Mouse (Mus musculus) midbrain, postnatal 0 days (tissue): ENCODE measurements around the gene Farp2. TPM values are rescaled to one million over a fixed set of nuclear protein-coding genes. Genes with fewer than 3 reads are reported as not detected.
"Not testable (repeated sequence)": the region's sequence is repeated elsewhere in the genome, so short reads cannot be mapped to it uniquely, and the experiment has no call there.

Source experiments
- ATAC-seq: fragments of 200-750 bp; cut with Nextera tagmentation; 2 replicates; pipeline ENCODE4 v1.8.0; 2017; ENCODE audit warnings: moderate number of reproducible peaks, mild to moderate bottlenecking, moderate TSS enrichment, moderate library complexity; ENCODE audit not compliant: low FRiP score
- DNase-seq: peaks from one replicate; pipeline ENCODE4 v3.0.0-alpha.2; 2015; ENCODE audit warnings: low spot score
- H3K27ac ChIP-seq: fragments of 300-500 bp; sonication (generic); 2 replicates; pipeline ENCODE4 v1.5.1; 2014; ENCODE audit warnings: low read depth, mild to moderate bottlenecking, low read length, mixed read lengths
- H3K27me3 ChIP-seq: fragments of 300-500 bp; sonication (generic); 2 replicates; pipeline ENCODE4 v1.6.1; 2014; ENCODE audit warnings: low read length, control low read depth, mixed read lengths; ENCODE audit not compliant: insufficient read depth
- H3K36me3 ChIP-seq: fragments of 300-500 bp; sonication (generic); 2 replicates; pipeline ENCODE4 v1.6.1; 2014; ENCODE audit warnings: low read length, control low read depth, mixed read lengths; ENCODE audit not compliant: insufficient read depth
- H3K4me1 ChIP-seq: fragments of 300-500 bp; sonication (generic); 2 replicates; pipeline ENCODE4 v1.6.1; 2014; ENCODE audit warnings: mild to moderate bottlenecking, control low read depth, antibody characterized with exemption, low read length, mixed read lengths; ENCODE audit not compliant: insufficient read depth
- H3K4me2 ChIP-seq: fragments of 300-500 bp; sonication (generic); 2 replicates; pipeline ENCODE4 v1.6.1; 2014; ENCODE audit warnings: low read depth, mild to moderate bottlenecking, low read length, mixed read lengths; ENCODE audit not compliant: poor library complexity, severe bottlenecking
- H3K4me3 ChIP-seq: fragments of 300-500 bp; sonication (generic); 2 replicates; pipeline ENCODE4 v1.5.1; 2014; ENCODE audit warnings: low read depth, mild to moderate bottlenecking, low read length, moderate library complexity
- H3K9ac ChIP-seq: fragments of 300-500 bp; sonication (generic); replicated peaks from 2 replicates; pipeline ENCODE4 v1.6.1; 2014; ENCODE audit warnings: mild to moderate bottlenecking, low read length, moderate library complexity, mixed read lengths; ENCODE audit not compliant: poor library complexity, severe bottlenecking
- H3K9me3 ChIP-seq: fragments of 300-500 bp; sonication (generic); 2 replicates; pipeline ENCODE4 v1.6.1; 2016; ENCODE audit warnings: low read length, control low read depth
- CTCF ChIP-seq: IDR thresholded peaks from 2 replicates; pipeline ENCODE4 v1.5.1; 2016; ENCODE audit warnings: antibody characterized with exemption, mild to moderate bottlenecking
- WGBS: fragments of 180-500 bp; shearing (Covaris S2); extraction: QIAGEN DNeasy Blood & Tissue Kit; methylation state at CpG from one replicate; pipeline ENCODE4 v1.1.7; 2014; 5-methylcytosine and 5-hydroxymethylcytosine counted together
- polyA plus RNA-seq: library from polyadenylated mRNA; unstranded; fragments of >200 nt; fragmentation: Nextera tagmentation; extraction: Ambion mirVana; gene quantifications from 2 replicates; pipeline ENCODE4 v1.2.1, GENCODE M21; 2015
- total RNA-seq: library from RNA; depleted of rRNA; stranded (reverse); fragments of >200 nt; gene quantifications from 2 replicates; pipeline ENCODE4 v1.2.3, GENCODE M21; 2014

Farp2 gene
- total and polyA plus RNA-seq, 2 experiments from 2014 or later: 2.2 to 7.8 TPM

- WGBS: under 1% methylated on average over 70 of the region's 74 CpGs
- DNase-seq: peak; percentile 99
- peak within 1 kb of the TSS; percentile 96 for H3K27ac ChIP-seq
- H3K4me2 ChIP-seq: peak within 1 kb of the TSS; percentile 52
- TF ChIP-seq CTCF: no peak
- H3K9ac ChIP-seq: peak within 1 kb of the TSS; percentile 95
- H3K27me3 ChIP-seq: no peaks in the 10 kb centered on the region
- no peaks in the 10 kb centered on the region for H3K36me3 ChIP-seq
- peaks cover 9% of the 10 kb centered on the region for H3K4me1 ChIP-seq
- ATAC-seq: peak; percentile 96
- no peaks in the 10 kb centered on the region for H3K9me3 ChIP-seq
- peak within 1 kb of the TSS; percentile 94 for H3K4me3 ChIP-seq
Observed at GRCm38 (mm10) chr1:93478586-93479475, 33.0 kb upstream of the Farp2 start, which contains the start of gene Hdlbp. Hdlbp (minus strand) TSS chr1:93478815.

GRCm38 (mm10) chr1:93479476-93480083 lies 32.3 kb upstream of the Farp2 start:
- H3K9me3 ChIP-seq: no peaks in the 10 kb centered on the region
- peak overlapping the region; percentile 96 for H3K27ac ChIP-seq
- H3K36me3 ChIP-seq: no peaks in the 10 kb centered on the region
- H3K4me3 ChIP-seq: peak overlapping the region; percentile 94
- peak overlapping the region; percentile 49 for H3K4me2 ChIP-seq
- ATAC-seq (no peak), DNase-seq (peak; percentile 28)
- H3K4me1 ChIP-seq: peaks cover 9% of the 10 kb centered on the region
- WGBS: 6% methylated on average over 23 of the region's 23 CpGs
- H3K27me3 ChIP-seq: no peaks in the 10 kb centered on the region
- no peak for TF ChIP-seq CTCF
- H3K9ac ChIP-seq: peak overlapping the region; percentile 95

- not testable (repeated sequence) for ATAC-seq, H3K4me2 ChIP-seq, H3K9me3 ChIP-seq, H3K36me3 ChIP-seq, H3K4me1 ChIP-seq, H3K4me3 ChIP-seq, DNase-seq, H3K27me3 ChIP-seq, H3K27ac ChIP-seq, H3K9ac ChIP-seq
- 87% methylated on average over 2 of the region's 3 CpGs for WGBS
Observed at GRCm38 (mm10) chr1:93486302-93486701, 25.6 kb upstream of the Farp2 start.

GRCm38 (mm10) chr1:93495312-93495711 lies 16.6 kb upstream of the Farp2 start:
- DNase-seq (no peak), ATAC-seq (no peak)
- Histone ChIP-seq H3K4me2 (no peak overlapping the region), H3K27ac (no peak overlapping the region), H3K36me3 (peaks cover 20% of the 10 kb centered on the region), H3K27me3 (no peaks in the 10 kb centered on the region), H3K4me1 (no peaks in the 10 kb centered on the region), H3K9ac (no peak overlapping the region), H3K9me3 (no peaks in the 10 kb centered on the region), H3K4me3 (no peak overlapping the region)
- no peak for TF ChIP-seq CTCF
- 93% methylated on average over 3 of the region's 3 CpGs for WGBS

GRCm38 (mm10) chr1:93506944-93507676 lies 4.8 kb upstream of the Farp2 start:
- WGBS: 51% methylated on average over 10 of the region's 10 CpGs
- H3K36me3 ChIP-seq: peaks cover 11% of the 10 kb centered on the region

GRCm38 (mm10) chr1:93508576-93508975 lies 3.3 kb upstream of the Farp2 start:
- not testable (repeated sequence) for H3K36me3 ChIP-seq, DNase-seq, ATAC-seq, H3K4me2 ChIP-seq, H3K27me3 ChIP-seq, H3K27ac ChIP-seq, H3K9me3 ChIP-seq, H3K9ac ChIP-seq, H3K4me1 ChIP-seq, H3K4me3 ChIP-seq
- WGBS: 28% methylated on average over 1 of the region's 1 CpGs

More at GRCm38 (mm10) chr1:93506944-93507676, 4.8 kb upstream of the Farp2 start:
- H3K9ac ChIP-seq: no peak overlapping the region
- DNase-seq: peak; percentile 89
- H3K27ac ChIP-seq: 0 out of 2 replicates have a peak overlapping the region, but pooled peaks have one; percentile 27
- peak; percentile 72 for TF ChIP-seq CTCF
- H3K4me3 ChIP-seq: no peak overlapping the region
- 0 out of 2 replicates have a peak, but pooled peaks have one; percentile 28 for ATAC-seq
- H3K9me3 ChIP-seq: no peaks in the 10 kb centered on the region
- H3K4me2 ChIP-seq: no peak overlapping the region
- no peaks in the 10 kb centered on the region for H3K4me1 ChIP-seq
- no peaks in the 10 kb centered on the region for H3K27me3 ChIP-seq
